In genomic region chr6:113508272-113508946, GRCm38 (mm10) we compare ENCODE assay signal across 13 mouse cellular contexts. TPM values are rescaled to one million over a fixed set of nuclear protein-coding genes. Genes with fewer than 3 reads are reported as not detected.
A peak's percentile ranks its signal among the peaks of the same experiment; 100 is the strongest.
DNase-seq lines count a peak whose midpoint lies in the region; ATAC-seq and TF ChIP-seq lines count a peak whose summit lies in the region.
"Had no signal": no experiment of that assay in that cellular context is flagged by ENCODE, and none has a peak within 500 bp of the region (broad histone marks: within the 10 kb centered on the region; RNA-seq: fewer than 3 reads in every experiment).

No protein-coding gene starts in this region.

- peaks cover 18% of the 10 kb centered on the region for H3K36me3 ChIP-seq in hindbrain, embryonic 10.5 days
- peaks cover 4% of the 10 kb centered on the region for H3K36me3 ChIP-seq in hindbrain, embryonic 12.5 days
- H3K36me3 ChIP-seq in thymus, adult 2 months (ENCODE audit: control insufficient read depth, insufficient read depth, low read length), result peaks cover 2% of the 10 kb centered on the region; the same call in 1 of the 2 replicates

- intact Hi-C loops in left cerebral cortex, postnatal 36 days (cut with DNase I), result no loop called here

- no peak overlapping the region for H3K9ac ChIP-seq in hindbrain, embryonic 12.5 days
- H3K9ac ChIP-seq: heart, embryonic 15.5 days; liver, embryonic 12.5 days had no signal

- 0 out of 2 replicates have a peak, but pooled peaks have one; percentile 15 for TF ChIP-seq POLR2A in thymus, adult 2 months (IDR thresholded peaks at IDR 0.05; ENCODE audit: control insufficient read depth, extremely low read depth, insufficient read depth, low read length, poor library complexity)

- WGBS in hindbrain, embryonic 10.5 days, result 68% methylated on average over 7 of the region's 7 CpGs
- WGBS in hindbrain, embryonic 12.5 days, result 61% methylated on average over 7 of the region's 7 CpGs
- WGBS in thymus, adult 2 months, result 73% methylated on average over 7 of the region's 7 CpGs

- H3K4me2 ChIP-seq in hindbrain, embryonic 12.5 days (replicated peaks), result no peak overlapping the region
- H3K4me2 ChIP-seq: heart, embryonic 15.5 days; liver, embryonic 12.5 days had no signal

- H3K4me3 ChIP-seq in hindbrain, embryonic 10.5 days, result no peak overlapping the region
- H3K4me3 ChIP-seq in hindbrain, embryonic 12.5 days, result no peak overlapping the region
- H3K4me3 ChIP-seq in thymus, adult 2 months (ENCODE audit: control insufficient read depth, insufficient read depth, low read length), result no peak overlapping the region
- H3K4me3 ChIP-seq: heart, embryonic 15.5 days; liver, embryonic 12.5 days had no signal

- peaks cover 12% of the 10 kb centered on the region for H3K4me1 ChIP-seq in hindbrain, embryonic 10.5 days (replicated peaks)
- 0 out of 2 replicates have a peak, but pooled peaks cover 5% of the 10 kb centered on the region for H3K4me1 ChIP-seq in hindbrain, embryonic 12.5 days
- peaks cover 16% of the 10 kb centered on the region for H3K4me1 ChIP-seq in thymus, adult 2 months (replicated peaks; ENCODE audit: control insufficient read depth, insufficient read depth, low read length)
- H3K4me1 ChIP-seq: liver, embryonic 12.5 days had no signal

- no peak for TF ChIP-seq CTCF in thymus, adult 2 months (IDR thresholded peaks at IDR 0.05; ENCODE audit: borderline replicate concordance, control insufficient read depth, extremely low read depth, insufficient read depth, low read length, poor library complexity)

- ATAC-seq in hindbrain, embryonic 12.5 days (ENCODE audit: low FRiP score), result no peak
- ATAC-seq: liver, embryonic 12.5 days had no signal

- H3K9me3 ChIP-seq in hindbrain, embryonic 10.5 days, result no peaks in the 10 kb centered on the region; the same call in 1 of the 2 replicates
- no peaks in the 10 kb centered on the region for H3K9me3 ChIP-seq in hindbrain, embryonic 12.5 days (replicated peaks)
- H3K9me3 ChIP-seq: heart, embryonic 15.5 days; liver, embryonic 12.5 days had no signal

- DNase-seq in hindbrain, embryonic 10.5 days (ENCODE audit: low spot score), result no peak
- DNase-seq in thymus, adult 2 months, result no peak
- no peak for DNase-seq in thymus, postnatal 36 days
- DNase-seq in gastrocnemius, adult 8-10 months (ENCODE audit: low spot score in 2 of 2), result peak; percentile 57 to 59
- peak; percentile 80 for DNase-seq in skeletal muscle tissue, adult 2 months (ENCODE audit: low read depth, low spot score)
- no peak for DNase-seq in left cerebral cortex, postnatal 36 days (ENCODE audit: low spot score in 2 of 2)
- DNase-seq in T-cell, adult 2 months (ENCODE audit: low spot score), result no peak
- DNase-seq: kidney, adult 2 months; lung, postnatal 36 days; spleen, adult 18-20 months had no signal

- peak overlapping the region; percentile 35; the same call in 1 of the 2 replicates for H3K27ac ChIP-seq in hindbrain, embryonic 10.5 days
- H3K27ac ChIP-seq in hindbrain, embryonic 12.5 days, result no peak overlapping the region
- peak overlapping the region; percentile 6 for H3K27ac ChIP-seq in thymus, adult 2 months (ENCODE audit: control insufficient read depth, insufficient read depth, low read length)
- H3K27ac ChIP-seq: heart, embryonic 15.5 days; liver, embryonic 12.5 days had no signal

- no peaks in the 10 kb centered on the region for H3K27me3 ChIP-seq in hindbrain, embryonic 10.5 days (ENCODE audit: insufficient read depth, poor library complexity, severe bottlenecking)
- no peaks in the 10 kb centered on the region for H3K27me3 ChIP-seq in hindbrain, embryonic 12.5 days
- no peaks in the 10 kb centered on the region for H3K27me3 ChIP-seq in thymus, adult 2 months (ENCODE audit: control insufficient read depth, insufficient read depth, low read length)
- H3K27me3 ChIP-seq: heart, embryonic 15.5 days had no signal

RNA-seq across cellular contexts. Expression of gene Prrt3, which starts 6.7 kb away (rescaled TPM):
- 1.8 TPM in 2 replicates for polyA plus RNA-seq in hindbrain, embryonic 10.5 days (2016; fragmentation: Nextera tagmentation; extraction: Ambion mirVana)
- polyA plus RNA-seq in hindbrain, embryonic 12.5 days (2016; fragmentation: Nextera tagmentation; extraction: Ambion mirVana), result 2.8 and 3.7 TPM in 2 replicates
- polyA plus RNA-seq in thymus, adult 2 months (2012; rRNA removed), result 0.16 and 0.28 TPM in 2 replicates
- total RNA-seq in gastrocnemius, adult 8-10 months (2022), result not detected
- 10 to 100 TPM; 59.4 to 59.9 TPM for total RNA-seq in left cerebral cortex, postnatal 36 days (2021)

RNA-seq across cellular contexts. Expression of gene Emc3, which starts 23.0 kb away (rescaled TPM):
- 79.0 and 81.8 TPM in 2 replicates for polyA plus RNA-seq in hindbrain, embryonic 10.5 days (2016; fragmentation: Nextera tagmentation; extraction: Ambion mirVana)
- polyA plus RNA-seq in hindbrain, embryonic 12.5 days (2016; fragmentation: Nextera tagmentation; extraction: Ambion mirVana), result 91.6 and 94.0 TPM in 2 replicates
- 54.5 and 59.7 TPM in 2 replicates for polyA plus RNA-seq in thymus, adult 2 months (2012; rRNA removed)
- total RNA-seq in gastrocnemius, adult 8-10 months (2022), result 10 to 100 TPM; 51.5 to 58.0 (median 55.0) TPM
- 10 to 100 TPM; 71.7 to 81.1 TPM for total RNA-seq in left cerebral cortex, postnatal 36 days (2021)

RNA-seq across cellular contexts. Expression of gene Fancd2, which starts 23.1 kb away (rescaled TPM):
- 13.2 and 18.1 TPM in 2 replicates for polyA plus RNA-seq in hindbrain, embryonic 10.5 days (2016; fragmentation: Nextera tagmentation; extraction: Ambion mirVana)
- 8.8 and 10.4 TPM in 2 replicates for polyA plus RNA-seq in hindbrain, embryonic 12.5 days (2016; fragmentation: Nextera tagmentation; extraction: Ambion mirVana)
- polyA plus RNA-seq in thymus, adult 2 months (2012; rRNA removed), result 13.3 and 17.4 TPM in 2 replicates
- under 1 TPM in 3 of 4 experiments, not detected in 1; 0.07 to 0.24 (median 0.24) TPM for total RNA-seq in gastrocnemius, adult 8-10 months (2022)
- 1 to 10 TPM; 1.5 to 3.3 TPM for total RNA-seq in left cerebral cortex, postnatal 36 days (2021)

RNA-seq across cellular contexts. Expression of gene Creld1, which starts 25.3 kb away (rescaled TPM):
- 36.7 and 42.5 TPM in 2 replicates for polyA plus RNA-seq in hindbrain, embryonic 10.5 days (2016; fragmentation: Nextera tagmentation; extraction: Ambion mirVana)
- 47.5 and 54.3 TPM in 2 replicates for polyA plus RNA-seq in hindbrain, embryonic 12.5 days (2016; fragmentation: Nextera tagmentation; extraction: Ambion mirVana)
- 15.2 and 16.1 TPM in 2 replicates for polyA plus RNA-seq in thymus, adult 2 months (2012; rRNA removed)
- total RNA-seq in gastrocnemius, adult 8-10 months (2022), result 10 to 100 TPM; 46.7 to 56.2 (median 49.2) TPM
- 100 to 1,000 TPM; 102 to 119 TPM for total RNA-seq in left cerebral cortex, postnatal 36 days (2021)

RNA-seq across cellular contexts. Expression of gene Il17rc, which starts 37.2 kb away (rescaled TPM):
- polyA plus RNA-seq in hindbrain, embryonic 10.5 days (2016; fragmentation: Nextera tagmentation; extraction: Ambion mirVana), result 6.0 and 6.7 TPM in 2 replicates
- polyA plus RNA-seq in hindbrain, embryonic 12.5 days (2016; fragmentation: Nextera tagmentation; extraction: Ambion mirVana), result 5.4 and 6.0 TPM in 2 replicates
- 14.3 and 15.4 TPM in 2 replicates for polyA plus RNA-seq in thymus, adult 2 months (2012; rRNA removed)
- 1 to 10 TPM; 3.9 to 7.5 (median 4.7) TPM for total RNA-seq in gastrocnemius, adult 8-10 months (2022)
- 1 to 10 TPM; 4.7 to 5.3 TPM for total RNA-seq in left cerebral cortex, postnatal 36 days (2021)

Comparison
In these comparisons a context has a peak if more than half of its experiments do, and no peak if none do; other contexts are left out.
1. DNase-seq: peak in gastrocnemius, adult 8-10 months (2 of 2) and skeletal muscle tissue, adult 2 months (single experiment); none in hindbrain, embryonic 10.5 days (single experiment), thymus, adult 2 months (single experiment), thymus, postnatal 36 days (0 of 2), left cerebral cortex, postnatal 36 days (0 of 2) and T-cell, adult 2 months (single experiment).